Mouse (Mus musculus) right cerebral cortex, postnatal 4 days (tissue): Measurements from ENCODE around the gene Tenm2.

Experiments
- DNase-seq: peaks from one replicate; pipeline ENCODE4 v3.0.0-alpha.2; 2022

Gene Tenm2

DNA sequence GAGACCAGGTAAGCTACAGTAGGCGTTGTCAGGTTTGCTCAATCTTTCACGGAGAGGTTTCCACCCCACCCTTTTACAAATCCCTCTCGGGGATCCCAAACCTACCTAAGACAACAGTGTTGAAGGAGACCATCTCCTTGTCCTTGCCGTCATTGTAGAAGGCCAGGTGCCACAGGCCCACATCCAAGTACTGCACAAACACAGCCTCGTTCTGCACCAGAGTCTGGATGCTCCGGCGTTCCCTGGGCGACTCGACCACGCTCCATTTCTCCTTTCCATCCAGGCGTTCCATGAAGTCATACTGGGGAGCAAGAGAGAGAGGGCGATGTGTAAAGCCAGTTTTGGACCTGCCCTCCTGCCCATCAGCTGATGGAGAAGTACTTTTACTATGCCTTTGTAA, 1064.5 kb downstream of the Tenm2 start:
- DNase-seq = no peak

DNA sequence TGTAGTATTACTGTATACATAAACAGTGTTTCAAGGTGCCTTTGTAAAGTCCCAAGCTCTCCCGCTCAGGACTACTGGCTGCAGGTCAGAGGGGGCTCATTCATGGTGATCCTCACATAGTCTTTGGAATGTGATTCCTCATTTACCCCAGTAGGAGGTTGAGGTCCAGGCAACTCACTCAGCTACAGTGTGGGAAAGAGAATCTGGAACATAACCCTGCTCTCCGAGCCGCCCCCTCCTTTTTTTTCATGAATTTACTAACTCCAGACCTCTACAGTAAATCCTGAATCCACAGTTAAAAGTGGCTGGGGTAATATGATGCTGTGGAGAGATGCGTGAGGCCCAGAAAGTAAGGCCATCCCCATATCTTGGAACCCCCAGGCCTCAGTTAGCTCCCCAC, 1066.0 kb downstream of the Tenm2 start:
- no peak for DNase-seq

DNA sequence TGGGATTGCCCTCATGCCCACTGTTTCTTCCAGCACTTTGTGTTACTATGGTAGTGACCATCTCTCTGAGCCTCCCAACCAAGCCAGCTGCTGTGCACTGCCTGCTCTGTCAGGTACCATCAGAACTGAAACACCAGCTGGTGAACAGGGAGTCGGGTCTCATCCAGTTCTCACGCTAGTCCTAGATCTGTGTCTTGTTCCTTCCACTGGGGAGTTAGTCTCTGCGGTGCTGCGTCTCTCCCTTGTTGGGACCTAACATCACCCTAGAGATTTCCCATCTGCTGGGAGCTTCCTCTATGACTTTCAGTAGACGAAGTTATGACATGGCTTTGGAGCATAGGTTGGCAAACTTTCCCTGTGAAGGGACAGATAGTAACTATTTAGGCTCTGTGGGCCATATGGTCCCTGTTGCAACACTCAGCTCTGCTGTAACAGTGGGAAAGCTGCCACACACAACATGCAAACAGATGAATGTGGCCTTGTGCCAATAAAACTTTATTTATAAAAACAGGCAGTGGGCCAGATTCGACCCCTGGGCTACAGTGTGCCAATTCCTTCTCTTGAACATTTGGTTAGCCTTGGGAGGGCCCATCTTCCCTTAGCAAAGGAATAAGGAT, 1066.7 kb downstream of the Tenm2 start:
- DNase-seq = no peak

DNA sequence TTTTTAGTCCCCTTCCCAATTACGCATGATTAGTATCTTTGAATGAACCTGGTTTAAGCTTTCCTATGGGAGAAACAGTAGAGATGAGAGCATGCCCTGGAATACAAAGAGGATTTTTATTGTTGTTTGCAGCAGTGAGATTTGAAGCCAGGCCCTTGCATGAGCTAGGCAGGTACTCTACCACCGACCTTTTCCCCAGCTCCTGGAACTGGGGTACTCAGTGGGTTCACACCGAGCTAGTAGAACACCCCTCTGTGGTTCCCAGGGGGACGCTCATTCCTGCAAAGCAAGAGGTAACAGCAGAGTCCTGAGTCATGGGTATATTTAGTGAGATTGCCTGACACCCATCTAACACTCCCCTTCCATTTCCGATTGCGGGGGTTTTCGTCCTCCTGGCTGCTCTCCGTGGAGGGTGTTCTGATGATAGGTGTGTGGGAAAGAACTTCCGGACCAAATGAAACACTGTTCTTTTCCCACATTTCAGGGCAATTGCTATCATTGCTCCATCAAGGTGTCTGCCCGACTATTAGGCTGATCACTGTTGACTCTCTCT, 1067.9 kb downstream of the Tenm2 start:
- no peak for DNase-seq

DNA sequence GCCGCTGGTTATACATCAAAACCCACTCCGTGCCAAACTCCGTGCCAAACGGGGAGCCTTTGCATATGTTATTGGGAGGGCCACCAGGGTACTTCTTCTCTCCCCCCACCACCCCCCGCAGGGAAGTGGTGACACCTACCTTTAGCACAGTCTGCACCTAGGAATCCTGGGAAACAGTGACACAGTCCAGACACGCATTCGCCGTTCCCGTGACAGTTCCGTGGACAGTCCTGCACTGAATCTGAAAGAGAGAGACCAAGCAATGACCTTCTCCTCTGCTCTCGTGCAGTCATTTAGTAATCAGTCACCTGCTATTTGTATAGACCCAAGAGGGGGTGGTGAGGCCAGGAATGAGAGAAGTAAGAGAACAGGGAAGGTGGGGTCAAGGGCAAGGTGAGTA, 1072.2 kb downstream of the Tenm2 start:
- DNase-seq = no peak

DNA sequence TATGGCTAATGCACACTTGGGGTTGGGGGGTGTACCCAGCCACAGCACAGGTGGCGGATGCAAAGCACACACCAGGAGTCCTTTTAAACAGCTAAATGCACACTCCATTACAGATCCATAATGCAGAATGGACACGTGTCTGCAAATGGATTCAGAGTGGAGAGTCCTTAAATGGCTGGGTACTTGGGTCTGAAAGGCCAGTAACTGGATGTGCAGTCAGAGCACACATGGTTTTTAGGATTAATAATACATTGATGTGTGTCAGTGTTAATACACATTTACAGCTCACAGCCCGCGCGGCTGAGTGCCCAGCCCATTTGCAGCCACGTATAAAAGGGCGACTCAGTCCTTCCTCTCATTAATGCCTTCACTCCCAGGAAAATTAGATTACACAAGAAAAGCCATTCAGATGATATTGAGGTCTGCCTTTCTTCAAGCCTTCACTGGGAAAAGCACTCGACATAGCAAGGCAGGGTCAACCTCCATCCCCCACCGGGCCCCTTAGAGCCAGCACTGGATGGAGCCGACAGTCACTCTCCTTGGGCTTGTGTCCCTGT, 1073.9 kb downstream of the Tenm2 start:
- no peak for DNase-seq

DNA sequence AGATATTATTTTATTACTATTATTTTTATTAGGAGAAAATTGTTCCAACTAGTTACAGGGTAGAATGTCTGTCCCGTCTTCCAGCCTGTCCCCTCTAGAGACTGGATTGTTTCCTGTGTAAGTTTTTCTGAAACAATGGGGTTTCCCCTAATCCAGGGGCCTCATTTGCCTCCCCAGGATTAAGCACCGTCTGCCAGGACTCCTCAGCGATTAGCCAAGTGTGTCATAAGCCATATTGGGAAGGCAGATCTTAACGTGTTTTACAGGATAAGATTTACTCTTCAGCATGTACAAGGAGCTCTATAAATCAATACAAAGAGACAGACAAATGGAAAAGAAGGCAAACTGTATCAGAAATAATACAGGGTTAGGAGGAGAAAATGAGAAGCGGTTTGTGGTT, 1082.3 kb downstream of the Tenm2 start:
- DNase-seq = no peak

DNA sequence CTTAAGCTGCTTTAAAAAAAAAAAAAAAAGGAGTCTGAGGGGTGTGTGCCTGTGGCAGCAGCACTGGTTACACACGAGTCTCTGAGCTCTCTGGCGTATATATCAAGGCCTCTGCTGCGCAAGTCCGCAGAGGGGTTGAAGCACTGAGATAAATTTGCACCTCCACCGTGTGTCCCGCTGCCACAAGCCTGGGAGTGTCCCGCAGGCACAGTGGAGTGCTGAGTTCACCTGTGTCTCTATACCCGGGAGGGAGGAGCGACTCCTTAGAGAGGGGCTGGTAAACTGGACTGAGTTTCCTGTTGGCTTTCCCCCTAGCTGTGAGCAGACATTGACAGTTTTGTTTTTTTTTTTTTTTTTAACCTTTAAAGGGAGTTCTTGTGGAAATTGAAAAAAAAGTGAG, 1082.8 kb downstream of the Tenm2 start:
- no peak for DNase-seq

DNA sequence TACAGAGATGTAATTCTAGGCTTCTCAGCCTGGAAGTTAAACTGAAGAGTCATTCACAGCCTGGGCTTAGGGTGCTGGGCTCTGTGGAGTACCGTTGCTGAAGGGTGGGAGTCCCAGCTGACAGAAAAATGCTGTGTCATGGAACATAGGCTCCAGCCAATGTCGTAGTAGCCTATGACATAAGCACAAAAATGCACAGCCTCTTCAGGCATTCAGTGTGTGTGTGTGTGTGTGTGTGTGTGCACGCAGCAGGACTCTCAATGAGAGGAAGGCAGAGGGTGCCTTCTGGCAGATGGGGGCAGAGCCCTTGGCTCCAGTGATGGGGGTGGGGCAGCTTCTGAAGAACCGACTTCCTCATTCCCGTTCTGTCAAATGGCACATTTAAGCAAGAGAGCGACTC, 1083.5 kb downstream of the Tenm2 start:
- DNase-seq = no peak

DNA sequence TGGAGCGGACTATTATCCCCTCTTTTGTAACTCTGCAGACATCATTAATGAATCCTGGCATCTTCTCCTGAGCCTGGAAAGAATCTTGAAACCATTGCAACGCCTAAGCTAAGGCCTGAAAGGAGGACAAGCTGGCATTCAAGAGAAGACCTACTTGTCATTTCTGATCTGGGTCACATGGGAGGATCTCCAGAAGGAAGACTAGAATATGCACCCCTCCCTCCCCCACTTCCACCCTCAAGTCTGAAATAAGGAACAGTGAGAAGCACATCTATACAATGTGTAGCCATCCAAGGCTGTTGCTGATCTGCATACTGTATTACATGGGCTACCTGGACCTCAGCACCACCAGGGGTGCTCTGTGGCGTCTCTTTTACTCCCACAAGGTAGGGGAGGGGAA, 1086.7 kb downstream of the Tenm2 start:
- no peak for DNase-seq

DNA sequence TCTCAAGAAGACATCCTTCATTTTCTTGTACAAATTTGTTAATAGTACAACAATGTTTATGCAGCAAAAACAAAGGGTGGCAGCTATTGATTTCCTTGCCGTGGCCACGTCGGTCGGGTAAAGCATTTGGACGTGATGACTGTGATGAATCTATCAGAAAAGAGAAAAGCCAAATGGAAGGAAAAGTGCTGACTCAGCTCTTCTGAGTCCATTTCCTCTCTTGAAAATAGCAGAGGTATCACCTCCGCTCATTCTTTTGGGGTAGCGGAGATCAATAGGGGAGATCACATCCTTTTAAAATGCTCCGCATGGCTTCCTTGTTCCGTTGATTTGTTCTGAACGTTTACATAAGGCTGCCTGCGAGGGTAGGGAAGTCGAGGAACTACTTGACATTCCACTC, 1090.7 kb downstream of the Tenm2 start:
- no peak for DNase-seq

DNA sequence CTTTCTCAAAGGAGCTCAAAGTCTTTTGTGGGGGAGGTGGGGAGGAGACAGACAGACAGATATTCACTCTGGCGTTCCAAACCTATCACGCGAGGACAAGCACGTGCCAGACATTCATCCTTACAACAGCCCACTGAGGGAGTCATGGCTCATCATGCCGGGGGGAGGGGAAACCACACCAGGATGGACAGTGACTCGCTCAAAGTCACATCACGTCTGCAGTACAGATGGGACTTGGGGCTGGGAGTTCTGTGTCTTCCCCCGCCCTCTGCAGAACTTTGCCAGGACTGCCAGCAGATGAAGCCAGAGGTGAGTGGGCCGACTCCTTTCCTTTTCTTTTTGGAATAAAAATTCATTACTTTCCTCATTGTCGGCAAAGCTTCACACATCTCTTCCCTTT, 1095.4 kb downstream of the Tenm2 start:
- no peak for DNase-seq

DNA sequence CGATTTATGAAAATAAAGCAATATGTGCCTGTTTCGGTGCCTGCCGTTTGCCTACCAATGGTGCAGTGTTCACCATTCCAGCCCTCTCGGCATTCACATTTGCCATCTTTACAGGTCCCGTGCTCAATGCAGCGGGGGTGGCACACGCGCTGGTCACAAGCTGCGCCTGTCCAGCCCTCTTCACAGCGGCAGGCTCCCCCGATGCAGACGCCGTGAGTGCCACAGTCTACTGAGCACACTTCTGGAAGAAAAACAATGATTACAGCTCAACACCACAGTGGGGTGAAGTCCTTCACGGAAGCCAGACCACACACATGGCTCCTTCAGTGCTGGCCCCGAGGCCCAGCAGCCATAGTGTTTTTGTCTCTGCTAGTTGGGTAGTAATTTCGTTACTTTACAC, 1096.2 kb downstream of the Tenm2 start:
- DNase-seq = no peak

DNA sequence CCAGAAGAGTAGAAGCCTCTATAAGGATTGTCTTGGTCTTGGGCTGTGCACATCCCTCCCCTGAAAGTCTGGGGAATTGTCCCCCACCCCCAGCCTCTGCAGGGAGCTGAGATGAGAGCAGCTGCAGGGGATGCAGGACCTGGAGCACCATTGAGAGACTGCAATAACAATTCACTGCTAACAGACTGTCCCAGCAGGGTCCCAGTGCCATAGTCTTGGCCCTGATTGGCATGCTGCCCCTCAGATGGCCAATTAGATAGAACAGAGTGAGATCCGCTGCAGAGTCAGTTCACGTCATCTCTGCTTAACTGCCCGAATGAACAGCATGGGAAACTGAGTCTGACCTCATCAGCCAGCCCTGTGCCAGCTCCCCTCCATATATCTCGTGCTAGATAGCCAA, 1097.9 kb downstream of the Tenm2 start:
- DNase-seq = no peak

DNA sequence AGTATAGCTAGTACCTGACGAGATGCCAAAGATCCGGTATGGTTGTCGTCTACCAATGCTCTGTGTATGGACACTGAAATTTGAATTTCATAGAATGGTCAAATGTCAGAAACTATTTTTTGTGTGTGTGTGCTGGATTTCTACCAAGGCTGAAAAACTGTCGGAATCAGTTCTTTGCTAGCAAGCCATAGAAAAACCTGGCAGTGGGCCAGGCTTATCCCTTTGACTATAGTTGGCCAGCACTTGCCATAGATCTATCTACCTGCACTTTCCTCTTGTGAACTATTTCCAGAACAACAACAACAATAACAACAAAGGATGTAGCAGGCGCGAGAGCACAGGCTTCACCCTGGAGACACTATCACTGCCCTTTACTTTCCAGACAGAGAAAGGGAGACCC, 1098.5 kb downstream of the Tenm2 start:
- DNase-seq = peak; percentile 26

DNA sequence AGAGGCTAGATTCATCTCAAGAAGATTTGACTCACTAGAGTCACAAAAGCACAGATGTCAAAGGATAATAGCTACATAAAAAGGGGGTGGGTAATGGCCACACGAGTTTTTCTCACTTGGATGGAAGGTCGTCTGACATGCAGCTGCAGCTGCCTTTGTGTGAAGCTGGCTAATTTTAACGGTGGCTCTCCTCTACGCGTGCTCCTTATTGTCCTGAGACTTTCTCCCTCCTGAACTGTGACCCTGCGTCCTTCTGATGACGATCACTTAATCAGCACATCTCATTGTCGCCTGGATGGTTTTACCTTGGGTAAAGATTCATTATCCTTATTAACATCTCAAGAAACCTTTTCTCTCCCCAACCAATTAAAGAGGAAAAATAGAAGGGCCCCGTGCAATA, 1101.1 kb downstream of the Tenm2 start:
- no peak for DNase-seq

DNA sequence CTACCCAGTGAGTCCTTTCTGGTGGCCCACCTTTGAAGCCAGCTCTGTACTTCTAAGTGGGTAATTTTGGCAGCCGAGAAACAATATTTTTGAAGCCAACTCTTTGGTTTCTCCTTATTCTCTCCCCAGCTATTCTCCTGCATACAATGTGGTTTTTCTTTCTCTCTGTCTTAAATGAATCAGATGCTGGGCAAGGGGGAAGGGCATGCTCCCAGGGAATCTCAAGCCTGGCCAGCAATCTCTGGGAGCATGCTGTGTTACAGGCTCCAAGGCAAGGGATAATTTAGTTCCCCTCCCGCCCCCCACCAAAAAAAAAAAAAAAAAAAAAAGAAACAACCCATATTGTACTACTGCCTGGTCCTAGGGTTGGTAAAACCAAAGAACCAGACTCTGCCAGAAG, 1112.5 kb downstream of the Tenm2 start:
- no peak for DNase-seq

DNA sequence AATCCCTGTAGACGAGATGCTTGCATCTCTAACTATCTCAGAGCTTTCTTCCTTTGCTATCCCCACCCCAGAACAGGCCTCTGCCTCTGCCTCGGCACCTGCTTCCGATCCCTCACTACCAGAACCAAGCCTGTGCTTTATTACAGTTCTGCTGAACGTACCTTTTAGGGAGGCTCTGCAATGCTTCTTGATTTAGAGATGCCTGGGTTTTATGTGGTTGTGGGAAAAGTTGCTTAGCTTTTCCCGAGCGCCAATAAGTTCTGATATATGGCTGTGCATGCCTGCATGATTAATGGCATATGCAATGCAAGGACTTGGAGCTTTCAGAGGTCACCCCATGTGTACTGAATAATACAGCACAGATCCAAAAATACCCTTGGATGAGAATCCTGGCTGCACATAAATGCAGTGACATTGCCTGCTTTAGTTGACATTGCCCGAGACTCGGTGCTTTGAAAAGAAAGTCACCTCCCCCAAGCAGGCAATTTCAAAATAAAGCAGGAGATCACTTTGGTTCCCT, 1114.3 kb downstream of the Tenm2 start:
- no peak for DNase-seq

DNA sequence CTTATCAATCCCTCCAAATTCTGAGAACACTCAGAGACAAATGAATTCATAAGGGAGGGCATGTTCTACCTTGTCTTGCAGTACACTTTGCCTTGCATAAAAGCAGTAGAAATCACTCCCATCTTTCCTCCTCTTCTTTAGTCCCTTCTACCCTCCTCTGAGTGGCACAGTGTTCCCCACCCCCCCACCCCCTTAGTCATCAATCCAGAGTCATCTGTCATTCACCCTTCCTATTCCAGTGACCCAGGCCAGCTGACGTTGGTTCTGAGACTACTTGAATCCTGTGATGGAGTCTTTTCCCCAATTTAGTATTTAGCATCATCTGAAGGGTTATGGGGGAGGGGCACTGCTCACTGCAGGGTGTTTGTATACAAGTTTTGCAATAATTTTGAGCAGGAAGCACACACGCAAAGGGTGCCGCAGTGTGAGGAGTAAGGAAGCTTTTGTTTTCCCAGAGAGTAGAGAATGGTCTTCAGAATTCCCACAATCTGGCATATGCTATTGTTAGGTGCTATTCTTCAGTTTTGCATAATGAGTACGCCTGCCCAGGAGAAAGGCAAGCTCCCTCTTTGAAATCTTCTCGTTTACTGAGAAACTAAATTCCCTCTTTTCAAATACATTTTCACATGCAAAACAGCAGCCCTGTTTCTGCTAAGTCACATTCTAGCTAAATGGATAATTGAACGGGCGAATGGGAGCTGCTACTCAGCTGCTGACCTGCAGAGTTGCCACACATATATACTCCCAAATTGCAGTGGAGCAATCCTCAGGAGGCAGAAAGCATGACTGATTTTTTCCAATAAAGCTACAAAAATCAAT, 1115.0 kb downstream of the Tenm2 start:
- DNase-seq = no peak

DNA sequence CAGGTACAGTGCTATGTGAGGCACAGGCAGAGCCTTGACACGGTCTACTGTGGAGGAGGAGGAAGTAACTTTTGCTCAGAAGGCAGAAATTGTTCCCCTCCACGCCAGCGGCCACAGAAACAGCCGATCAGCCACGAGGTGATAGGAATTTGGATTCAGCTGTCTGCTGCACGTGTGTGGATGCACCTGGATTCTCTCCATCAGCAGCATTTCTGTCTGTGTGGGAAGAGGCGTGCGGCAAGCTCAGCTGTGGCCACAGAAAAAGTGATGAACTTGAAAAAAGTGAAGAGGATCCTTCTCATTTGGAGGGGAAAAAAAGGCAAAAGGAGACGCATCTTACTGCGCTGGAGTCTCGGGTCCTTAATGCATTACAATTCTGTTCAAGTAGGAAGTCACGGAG, 1122.4 kb downstream of the Tenm2 start:
- DNase-seq = no peak

DNA sequence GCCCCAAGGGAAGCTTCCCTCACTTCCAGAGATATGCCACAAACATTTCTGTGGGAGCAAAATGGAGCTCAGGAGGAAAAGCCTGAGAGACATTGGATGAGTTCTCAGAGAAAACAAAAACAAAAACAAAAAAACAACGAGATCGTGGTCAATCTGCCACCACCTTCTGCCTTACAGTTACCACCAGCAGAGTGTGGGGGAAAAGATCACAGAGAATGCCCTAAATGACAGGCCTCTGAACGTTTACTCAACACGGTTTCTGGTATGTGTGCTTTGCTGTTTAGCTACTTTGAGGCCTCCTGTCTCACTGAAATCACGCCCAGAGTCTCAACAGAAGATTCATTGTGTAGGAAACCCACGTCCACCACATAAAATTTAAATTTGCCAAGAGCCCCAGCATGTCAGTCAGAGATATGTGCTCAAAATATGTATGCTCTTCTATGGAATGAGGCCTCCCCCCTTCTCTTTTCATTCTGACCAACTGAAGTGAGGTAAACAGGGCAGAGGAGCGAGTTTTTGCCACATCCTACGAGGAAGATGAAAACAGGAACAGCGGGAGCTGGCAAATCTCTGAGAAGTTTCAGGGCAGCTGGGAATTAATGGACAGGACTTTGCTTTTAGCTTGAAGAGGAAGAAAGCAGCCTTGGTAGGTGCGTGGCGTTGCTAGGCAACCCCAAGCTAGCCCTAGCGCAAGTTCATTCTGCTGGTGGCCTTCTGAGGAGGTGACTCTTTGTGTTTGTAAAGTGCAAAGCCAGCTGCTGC, 1126.6 kb downstream of the Tenm2 start:
- DNase-seq = no peak

DNA sequence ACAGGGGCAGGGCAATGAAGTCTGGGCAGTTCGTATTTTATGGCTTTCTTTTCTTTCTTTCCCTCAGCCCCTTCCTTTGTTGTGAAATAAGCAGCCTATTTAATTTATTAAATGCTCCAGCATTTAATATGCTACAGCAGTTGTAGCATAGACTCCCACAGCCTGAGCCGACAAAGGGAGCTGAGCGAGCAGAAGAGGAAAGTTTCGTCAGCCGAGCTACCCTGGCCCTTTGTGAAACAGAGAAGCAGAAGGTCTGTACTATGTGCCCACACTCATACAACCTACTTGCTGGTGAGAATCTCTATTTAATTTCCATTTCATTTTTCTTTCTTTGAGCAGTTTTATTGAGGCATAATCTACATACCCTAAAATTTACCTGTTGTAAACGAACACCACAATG, 1127.9 kb downstream of the Tenm2 start:
- DNase-seq = no peak

DNA sequence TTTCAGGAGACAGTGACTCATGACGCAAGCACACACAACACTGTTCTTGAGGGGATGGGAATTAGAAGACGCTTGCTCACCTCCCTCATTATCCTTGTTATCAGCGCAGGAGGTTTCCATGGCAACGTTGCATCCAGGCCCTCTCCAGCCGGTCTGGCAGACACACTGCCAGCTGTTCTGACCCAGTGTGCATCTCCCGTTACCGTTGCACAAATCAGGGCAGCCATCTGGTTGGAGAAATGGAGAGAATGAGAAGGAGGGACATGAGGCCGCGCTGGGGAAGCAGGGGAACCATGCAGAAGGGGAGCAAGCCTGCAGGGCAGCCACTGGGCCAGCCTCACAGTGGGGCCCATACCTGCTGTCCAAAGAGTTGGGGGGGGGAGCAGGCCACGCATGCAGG, 1129.1 kb downstream of the Tenm2 start:
- DNase-seq = no peak
